Mouse (Mus musculus) stomach, postnatal 0 days (tissue): ENCODE measurements around the gene Ern1.

Experiments used
- CTCF ChIP-seq: IDR thresholded peaks from 2 replicates; pipeline ENCODE4 v1.5.1; 2016; ENCODE audit warnings: antibody characterized with exemption, low read depth, mild to moderate bottlenecking, moderate library complexity
- EP300 ChIP-seq: optimal IDR thresholded peaks from 2 replicates; pipeline ENCODE3; 2016; ENCODE audit warnings: antibody characterized with exemption

DNA sequence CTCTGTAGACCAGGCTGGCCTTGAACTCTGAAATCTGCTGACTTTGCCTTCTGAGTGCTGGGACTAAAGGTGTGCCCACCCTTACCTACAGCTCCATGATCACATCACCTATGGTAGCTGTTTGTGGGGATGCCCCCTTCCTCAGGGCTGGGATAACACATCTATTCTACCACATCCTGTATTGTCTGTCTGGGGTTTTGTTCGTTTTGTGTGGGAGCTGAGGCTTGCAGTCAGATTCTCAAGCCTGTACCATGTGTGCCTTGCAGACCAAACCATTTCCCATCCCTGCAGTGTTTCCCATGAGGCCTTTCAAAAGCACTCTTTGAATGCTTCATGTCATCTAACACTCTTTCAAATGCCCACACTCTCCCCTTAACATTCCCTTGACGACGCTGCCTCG is 135.7 kb downstream of the Ern1 start:
- TF ChIP-seq EP300 (no peak), CTCF (no peak)
